Comparison of ENCODE assay signal across 9 mouse cellular contexts in genomic region chr19:24797606-24798005, GRCm38 (mm10).
DNase-seq lines count a peak whose midpoint lies in the region; ATAC-seq lines count a peak whose summit lies in the region.
"Had no signal": no experiment of that assay in that cellular context is flagged by ENCODE, and none has a peak within 500 bp of the region (broad histone marks: within the 10 kb centered on the region; RNA-seq: fewer than 3 reads in every experiment).

No protein-coding gene starts in this region.

- H3K4me3 ChIP-seq in lung, embryonic 15.5 days: no peak overlapping the region
- H3K4me3 ChIP-seq: forebrain, embryonic 13.5 days; megakaryocyte, embryonic 14.5 days had no signal

- no peak overlapping the region for H3K9ac ChIP-seq in lung, embryonic 15.5 days
- H3K9ac ChIP-seq: forebrain, embryonic 13.5 days had no signal

- H3K4me1 ChIP-seq in lung, embryonic 15.5 days: peaks cover 15% of the 10 kb centered on the region
- H3K4me1 ChIP-seq: forebrain, embryonic 13.5 days; megakaryocyte, embryonic 14.5 days had no signal

- 0 out of 2 replicates have a peak overlapping the region, but pooled peaks have one; percentile 7 for H3K4me2 ChIP-seq in lung, embryonic 15.5 days
- H3K4me2 ChIP-seq: forebrain, embryonic 13.5 days had no signal

- WGBS in lung, embryonic 15.5 days: 42% methylated on average over 9 of the region's 9 CpGs

- ATAC-seq in lung, embryonic 15.5 days (ENCODE audit: borderline replicate concordance, extremely low read depth, low FRiP score, low TSS enrichment): peak; percentile 58; the same call in 1 of the 2 replicates
- ATAC-seq: forebrain, embryonic 13.5 days had no signal

- no peaks in the 10 kb centered on the region for H3K36me3 ChIP-seq in lung, embryonic 15.5 days

- no peaks in the 10 kb centered on the region for H3K27me3 ChIP-seq in lung, embryonic 15.5 days
- H3K27me3 ChIP-seq: forebrain, embryonic 13.5 days had no signal

- no peaks in the 10 kb centered on the region for H3K9me3 ChIP-seq in lung, embryonic 15.5 days
- H3K9me3 ChIP-seq: forebrain, embryonic 13.5 days; megakaryocyte, embryonic 14.5 days had no signal

- intact Hi-C loops in heart, postnatal 25 days (cut with DNase I): no loop called here
- intact Hi-C loops in left cerebral cortex, postnatal 14 days (cut with DNase I): no loop called here

- DNase-seq in 416B (ENCODE audit: low read depth): peak; percentile 28
- peak; percentile 7 for DNase-seq in ZHBTc4 (ENCODE audit: low read depth, low spot score)
- DNase-seq in heart, postnatal 25 days (ENCODE audit: low spot score): peak; percentile 51
- no peak for DNase-seq in right cerebral cortex, postnatal 4 days
- no peak for DNase-seq in spleen, adult 18-20 months
- no peak for DNase-seq in left cerebral cortex, postnatal 14 days (ENCODE audit: low spot score in 2 of 2)

- peak overlapping the region; percentile 58 for H3K27ac ChIP-seq in lung, embryonic 15.5 days
- H3K27ac ChIP-seq: forebrain, embryonic 13.5 days had no signal

Comparison
In these comparisons a context has a peak if more than half of its experiments do, and no peak if none do; other contexts are left out.
1. DNase-seq: peak in 416B (single experiment), ZHBTc4 (single experiment) and heart, postnatal 25 days (single experiment); none in right cerebral cortex, postnatal 4 days (single experiment), spleen, adult 18-20 months (0 of 2) and left cerebral cortex, postnatal 14 days (0 of 2).